Mouse (Mus musculus) MEL (cell line): Measurements from ENCODE around the gene Cdh6. TPM values are rescaled to one million over a fixed set of nuclear protein-coding genes. Genes with fewer than 3 reads are reported as not detected.

Experiments used
- DNase-seq: peaks from one replicate; pipeline ENCODE4 v3.0.0; 2011; ENCODE audit warnings: low read depth, low spot score
- H3K27ac ChIP-seq: 2 replicates; pipeline ENCODE4 v1.5.1; 2012; ENCODE audit warnings: low read depth, mild to moderate bottlenecking, control low read depth, low read length, moderate library complexity; ENCODE audit not compliant: control insufficient read depth
- H3K27me3 ChIP-seq, 2 experiments: fragments of 150-350 bp in 1 of 2; sonication (generic) in 1 of 2; 2 replicates each; pipeline ENCODE4 v1.6.1; 2012; ENCODE audit warnings: low read length in 2 of 2, mild to moderate bottlenecking in 2 of 2, improper control_type of control experiment in 1 of 2, moderate library complexity in 1 of 2; ENCODE audit not compliant: insufficient read depth in 2 of 2, control insufficient read depth in 1 of 2
- H3K36me3 ChIP-seq, 2 experiments: 2 replicates each; pipeline ENCODE4 v1.6.1; 2012 to 2014; ENCODE audit warnings: low read length in 2 of 2, improper control_type of control experiment in 1 of 2, inconsistent platforms in 1 of 2, mild to moderate bottlenecking in 1 of 2; ENCODE audit not compliant: insufficient read depth in 2 of 2, control insufficient read depth in 1 of 2
- H3K4me1 ChIP-seq, 2 experiments: fragments of 150-350 bp in 1 of 2; sonication (generic) in 1 of 2; 2 replicates each; pipeline ENCODE4 v1.6.1; 2012; ENCODE audit warnings: low read length in 2 of 2, improper control_type of control experiment in 1 of 2, mild to moderate bottlenecking in 1 of 2; ENCODE audit not compliant: insufficient read depth in 2 of 2, control insufficient read depth in 1 of 2
- H3K4me3 ChIP-seq, 2 experiments: fragments of 150-350 bp in 1 of 2; sonication (generic) in 1 of 2; 2 replicates each; pipeline ENCODE4 v1.5.1; 2012; ENCODE audit warnings: low read depth in 2 of 2, low read length in 2 of 2, mild to moderate bottlenecking in 2 of 2, moderate library complexity in 2 of 2, control low read depth in 1 of 2, improper control_type of control experiment in 1 of 2; ENCODE audit not compliant: control insufficient read depth in 1 of 2, insufficient read depth in 1 of 2
- H3K79me2 ChIP-seq: 2 replicates; pipeline ENCODE4 v1.6.1; 2012; ENCODE audit warnings: mild to moderate bottlenecking, low read length, moderate library complexity; ENCODE audit not compliant: control insufficient read depth, poor library complexity, insufficient read depth
- H3K9ac ChIP-seq: 2 replicates; pipeline ENCODE4 v1.6.1; 2012; ENCODE audit warnings: low read depth, mild to moderate bottlenecking, control low read depth, low read length, moderate library complexity; ENCODE audit not compliant: control insufficient read depth, poor library complexity, severe bottlenecking
- H3K9me3 ChIP-seq: fragments of 150-350 bp; sonication (generic); replicated peaks from 2 replicates; pipeline ENCODE4 v1.6.1; 2012; ENCODE audit warnings: mild to moderate bottlenecking, low read length, improper control_type of control experiment, moderate library complexity; ENCODE audit not compliant: insufficient read depth
- CHD2 ChIP-seq: IDR thresholded peaks from 2 replicates; pipeline ENCODE4 v1.6.1; 2011; ENCODE audit warnings: low read length, improper control_type of control experiment
- E2F4 ChIP-seq: IDR thresholded peaks from 2 replicates; pipeline ENCODE4 v1.6.1; 2011; ENCODE audit warnings: low read depth, low read length, improper control_type of control experiment, borderline replicate concordance
- EP300 ChIP-seq, 2 experiments: IDR thresholded peaks; 2 replicates each; pipeline ENCODE4 v1.6.1; 2011; ENCODE audit warnings: improper control_type of control experiment in 2 of 2, low read length in 2 of 2, low read depth in 1 of 2, mild to moderate bottlenecking in 1 of 2
- ETS1 ChIP-seq: IDR thresholded peaks from 2 replicates; pipeline ENCODE4 v1.6.1; 2012; ENCODE audit warnings: low read depth, mild to moderate bottlenecking, inconsistent platforms, low read length, improper control_type of control experiment, moderate library complexity
- GATA1 ChIP-seq: IDR thresholded peaks from 2 replicates; pipeline ENCODE4 v1.6.1; 2011; ENCODE audit warnings: low read depth, low read length, improper control_type of control experiment
- HCFC1 ChIP-seq: IDR thresholded peaks from 2 replicates; pipeline ENCODE4 v1.6.1; 2012; ENCODE audit warnings: low read depth, mild to moderate bottlenecking, inconsistent platforms, low read length, improper control_type of control experiment, moderate library complexity
- MAX ChIP-seq: IDR thresholded peaks from 2 replicates; pipeline ENCODE4 v1.6.1; 2011; ENCODE audit warnings: low read length, improper control_type of control experiment
- MXI1 ChIP-seq: IDR thresholded peaks from 2 replicates; pipeline ENCODE4 v1.6.1; 2011; ENCODE audit warnings: mild to moderate bottlenecking, low read depth, low read length, improper control_type of control experiment
- NELFE ChIP-seq: IDR thresholded peaks from 2 replicates; pipeline ENCODE4 v1.6.1; 2011; ENCODE audit warnings: low read depth, low read length, improper control_type of control experiment
- POLR2AphosphoS2 ChIP-seq: IDR thresholded peaks from 2 replicates; pipeline ENCODE4 v1.6.1; 2011; ENCODE audit warnings: low read length, improper control_type of control experiment
- POLR2AphosphoS5 ChIP-seq: IDR thresholded peaks from 2 replicates; pipeline ENCODE4 v1.6.1; 2012; ENCODE audit warnings: low read depth, borderline replicate concordance, mild to moderate bottlenecking, inconsistent platforms, low read length, moderate library complexity, mixed read lengths
- RCOR1 ChIP-seq: IDR thresholded peaks from 2 replicates; pipeline ENCODE4 v1.6.1; 2012; ENCODE audit warnings: low read depth, mild to moderate bottlenecking, inconsistent platforms, low read length, improper control_type of control experiment
- SIN3A ChIP-seq: IDR thresholded peaks from 2 replicates; pipeline ENCODE4 v1.6.1; 2012; ENCODE audit warnings: low read length, improper control_type of control experiment, inconsistent platforms
- TAL1 ChIP-seq: IDR thresholded peaks from 2 replicates; pipeline ENCODE4 v1.6.1; 2012; ENCODE audit warnings: mild to moderate bottlenecking, inconsistent platforms, low read length, moderate library complexity, mixed read lengths
- ZC3H11A ChIP-seq: IDR thresholded peaks from 2 replicates; pipeline ENCODE4 v1.6.1; 2012; ENCODE audit warnings: low read depth, mild to moderate bottlenecking, inconsistent platforms, low read length, improper control_type of control experiment
- ZKSCAN1 ChIP-seq: IDR thresholded peaks from 2 replicates; pipeline ENCODE4 v1.6.1; 2012; ENCODE audit warnings: low read depth, mild to moderate bottlenecking, inconsistent platforms, low read length, improper control_type of control experiment, moderate library complexity
- ZMIZ1 ChIP-seq: IDR thresholded peaks from 2 replicates; pipeline ENCODE4 v1.6.1; 2012; ENCODE audit warnings: low read depth, mild to moderate bottlenecking, inconsistent platforms, low read length, improper control_type of control experiment, moderate library complexity
- polyA plus RNA-seq, 2 experiments: library from polyadenylated mRNA; stranded (reverse) in 1 of 2; unstranded in 1 of 2; fragments of >175 nt in 1 of 2; fragments of >200 nt in 1 of 2; gene quantifications; 2 replicates each; pipeline versions ENCODE4 v1.2.1 to v1.2.4; 2012; ENCODE audit warnings: low replicate concordance in 2 of 2, low read depth in 1 of 2; ENCODE audit not compliant: insufficient read length in 2 of 2, insufficient read depth in 1 of 2, missing spikeins in 1 of 2
- total RNA-seq: library from RNA; depleted of rRNA; stranded (reverse); fragments of 300-350 nt; gene quantifications from 2 replicates; pipeline ENCODE4 v1.2.3, GENCODE M21; 2012; rRNA removed

The Cdh6 gene
- total RNA-seq = not detected in 2 replicates
- polyA plus RNA-seq = not detected

GRCm38 (mm10) chr15:13173071-13173778 lies at the start of gene Cdh6:
TSS of gene Cdh6 (minus strand) at chr15:13173675.
- Histone ChIP-seq H3K9me3 (no peaks in the 10 kb centered on the region; the same call in 1 of the 2 replicates), H3K27ac (no peak within 1 kb of the TSS), H3K79me2 (no peaks in the 10 kb centered on the region), H3K9ac (no peak within 1 kb of the TSS), H3K36me3 (no peaks in the 10 kb centered on the region), H3K27me3 (no peaks in the 10 kb centered on the region), H3K4me1 (no peaks in the 10 kb centered on the region), H3K4me3 (no peak within 1 kb of the TSS)
- DNase-seq = no peak
- TF ChIP-seq SIN3A (no peak), GATA1 (no peak), HCFC1 (no peak), POLR2AphosphoS2 (no peak), MAX (no peak)

GRCm38 (mm10) chr15:13219727-13220454 lies 46.4 kb upstream of the Cdh6 start:
- no peaks in the 10 kb centered on the region for H3K79me2 ChIP-seq
- no peak overlapping the region for H3K4me3 ChIP-seq
- DNase-seq = no peak
- H3K27me3 ChIP-seq = no peaks in the 10 kb centered on the region; a peak in 1 of 4 replicates
- H3K27ac ChIP-seq = no peak overlapping the region
- H3K9me3 ChIP-seq = no peaks in the 10 kb centered on the region
- no peaks in the 10 kb centered on the region for H3K36me3 ChIP-seq
- TF ChIP-seq MXI1 (no peak), POLR2AphosphoS5 (no peak), E2F4 (no peak), CHD2 (no peak), ZMIZ1 (no peak), ZC3H11A (no peak), ZKSCAN1 (no peak)
- no peaks in the 10 kb centered on the region for H3K4me1 ChIP-seq
- no peak overlapping the region for H3K9ac ChIP-seq

GRCm38 (mm10) chr15:13217800-13218199 lies 44.3 kb upstream of the Cdh6 start:
- Histone ChIP-seq H3K9ac (no peak overlapping the region), H3K27ac (no peak overlapping the region), H3K27me3 (no peaks in the 10 kb centered on the region; a peak in 1 of 4 replicates), H3K9me3 (no peaks in the 10 kb centered on the region), H3K79me2 (no peaks in the 10 kb centered on the region), H3K4me1 (no peaks in the 10 kb centered on the region), H3K36me3 (no peaks in the 10 kb centered on the region), H3K4me3 (no peak overlapping the region)
- DNase-seq = no peak
- TF ChIP-seq EP300 (IDR thresholded peaks at IDR 0.05; ENCODE audit: low read depth in 1 of 2, low read length in 2 of 2) (no peak), ZMIZ1 (no peak), TAL1 (no peak), SIN3A (no peak), RCOR1 (no peak), ETS1 (no peak), CHD2 (no peak), MXI1 (no peak), POLR2AphosphoS5 (no peak), NELFE (no peak)
